Mouse (Mus musculus): Measurements from ENCODE around the gene Zscan2. TPM values are rescaled to one million over a fixed set of nuclear protein-coding genes. Genes with fewer than 3 reads are reported as not detected.

Zscan2 gene
- 5.9 TPM for polyA plus RNA-seq (2014; fragmentation: Illumina TruSeq; extraction: RNeasy Lipid Tissue Mini Kit (QIAGEN cat#74804); ENCODE audit: low read depth, low replicate concordance)

GRCm38 (mm10) chr7:80860729-80861274 is at the start of gene Zscan2:
Gene Zscan2 (plus strand): TSS chr7:80860920.

GRCm38 (mm10) chr7:80825843-80826403 is 34.8 kb upstream of the Zscan2 start, which contains the start of gene Iqgap1:
Gene Iqgap1 (minus strand): TSS chr7:80825974.

GRCm38 (mm10) chr7:80900944-80901501 is 40.3 kb downstream of the Zscan2 start, which contains the start of gene Wdr73:
Gene Wdr73 (minus strand): TSS chr7:80901269.

GRCm38 (mm10) chr7:80904921-80905515 is 44.3 kb downstream of the Zscan2 start, which contains the start of gene Nmb:
Gene Nmb (minus strand): TSS chr7:80905076.

Other genes starting within 250 kb of the Zscan2 start
- gene Crtc3, start 172.0 kb upstream of the Zscan2 start, polyA plus RNA-seq (2014; fragmentation: Illumina TruSeq; extraction: RNeasy Lipid Tissue Mini Kit (QIAGEN cat#74804); ENCODE audit: low read depth, low replicate concordance), result 10.4 TPM
- gene Iqgap1, start 34.9 kb upstream of the Zscan2 start, polyA plus RNA-seq (2014; fragmentation: Illumina TruSeq; extraction: RNeasy Lipid Tissue Mini Kit (QIAGEN cat#74804); ENCODE audit: low read depth, low replicate concordance), result 43.2 TPM
- 15.5 TPM for gene Wdr73, start 40.3 kb downstream of the Zscan2 start, polyA plus RNA-seq (2014; fragmentation: Illumina TruSeq; extraction: RNeasy Lipid Tissue Mini Kit (QIAGEN cat#74804); ENCODE audit: low read depth, low replicate concordance)
- gene Nmb, start 44.2 kb downstream of the Zscan2 start, polyA plus RNA-seq (2014; fragmentation: Illumina TruSeq; extraction: RNeasy Lipid Tissue Mini Kit (QIAGEN cat#74804); ENCODE audit: low read depth, low replicate concordance), result 16.1 TPM
- 80.7 TPM for gene Sec11a, start 86.9 kb downstream of the Zscan2 start, polyA plus RNA-seq (2014; fragmentation: Illumina TruSeq; extraction: RNeasy Lipid Tissue Mini Kit (QIAGEN cat#74804); ENCODE audit: low read depth, low replicate concordance)
- gene Zfp592, start 132.8 kb downstream of the Zscan2 start, polyA plus RNA-seq (2014; fragmentation: Illumina TruSeq; extraction: RNeasy Lipid Tissue Mini Kit (QIAGEN cat#74804); ENCODE audit: low read depth, low replicate concordance), result 17.6 TPM
- gene Alpk3, start 196.7 kb downstream of the Zscan2 start, polyA plus RNA-seq (2014; fragmentation: Illumina TruSeq; extraction: RNeasy Lipid Tissue Mini Kit (QIAGEN cat#74804); ENCODE audit: low read depth, low replicate concordance), result 0.27 TPM